Mouse (Mus musculus) embryonic facial prominence, embryonic 14.5 days (tissue): Measurements from ENCODE around the gene Gm36864. TPM values are rescaled to one million over a fixed set of nuclear protein-coding genes. Genes with fewer than 3 reads are reported as not detected.
"Not testable (repeated sequence)": the region's sequence is repeated elsewhere in the genome, so short reads cannot be mapped to it uniquely, and the experiment has no call there.

Experiments
- ATAC-seq: fragments of 200-750 bp; cut with Nextera tagmentation; 2 replicates; pipeline ENCODE4 v1.8.0; 2017; ENCODE audit warnings: low read depth, moderate number of reproducible peaks, moderate TSS enrichment
- DNase-seq: peaks from one replicate; pipeline ENCODE4 v3.0.0-alpha.2; 2015; ENCODE audit warnings: low spot score
- H3K27ac ChIP-seq: fragments of 300-500 bp; sonication (generic); replicated peaks from 2 replicates; pipeline ENCODE4 v1.5.1; 2014; ENCODE audit warnings: low read depth, mild to moderate bottlenecking, low read length, moderate library complexity
- H3K27me3 ChIP-seq: fragments of 300-500 bp; sonication (generic); replicated peaks from 2 replicates; pipeline ENCODE4 v1.6.1; 2014; ENCODE audit warnings: low read length; ENCODE audit not compliant: control insufficient read depth, insufficient read depth
- H3K36me3 ChIP-seq: fragments of 300-500 bp; sonication (generic); 2 replicates; pipeline ENCODE4 v1.6.1; 2014; ENCODE audit warnings: low read length, mixed read lengths; ENCODE audit not compliant: control insufficient read depth, insufficient read depth
- H3K4me1 ChIP-seq: fragments of 300-500 bp; sonication (generic); 2 replicates; pipeline ENCODE4 v1.6.1; 2014; ENCODE audit warnings: antibody characterized with exemption, low read length; ENCODE audit not compliant: control insufficient read depth, insufficient read depth
- H3K4me2 ChIP-seq: fragments of 300-500 bp; sonication (generic); 2 replicates; pipeline ENCODE4 v1.6.1; 2014; ENCODE audit warnings: low read depth, mild to moderate bottlenecking, low read length, moderate library complexity, mixed read lengths
- H3K4me3 ChIP-seq: fragments of 300-500 bp; sonication (generic); 2 replicates; pipeline ENCODE4 v1.5.1; 2014; ENCODE audit warnings: low read depth, mild to moderate bottlenecking, low read length
- H3K9ac ChIP-seq: fragments of 300-500 bp; sonication (generic); 2 replicates; pipeline ENCODE4 v1.6.1; 2014; ENCODE audit warnings: low read depth, mild to moderate bottlenecking, low read length, moderate library complexity, mixed read lengths
- H3K9me3 ChIP-seq: fragments of 300-500 bp; sonication (generic); 2 replicates; pipeline ENCODE4 v1.6.1; 2016; ENCODE audit warnings: low read length; ENCODE audit not compliant: control insufficient read depth
- WGBS: fragments of 180-500 bp; shearing (Covaris S2); extraction: QIAGEN DNeasy Blood & Tissue Kit; methylation state at CpG from one replicate; pipeline ENCODE4 v1.1.7; 2014; 5-methylcytosine and 5-hydroxymethylcytosine counted together
- polyA plus RNA-seq: library from polyadenylated mRNA; unstranded; fragments of >200 nt; fragmentation: Nextera tagmentation; extraction: Ambion mirVana; gene quantifications from 2 replicates; pipeline ENCODE4 v1.2.1, GENCODE M21; 2014

Gene Gm36864
- polyA plus RNA-seq, 1 experiment from 2014 or later = not detected

DNA sequence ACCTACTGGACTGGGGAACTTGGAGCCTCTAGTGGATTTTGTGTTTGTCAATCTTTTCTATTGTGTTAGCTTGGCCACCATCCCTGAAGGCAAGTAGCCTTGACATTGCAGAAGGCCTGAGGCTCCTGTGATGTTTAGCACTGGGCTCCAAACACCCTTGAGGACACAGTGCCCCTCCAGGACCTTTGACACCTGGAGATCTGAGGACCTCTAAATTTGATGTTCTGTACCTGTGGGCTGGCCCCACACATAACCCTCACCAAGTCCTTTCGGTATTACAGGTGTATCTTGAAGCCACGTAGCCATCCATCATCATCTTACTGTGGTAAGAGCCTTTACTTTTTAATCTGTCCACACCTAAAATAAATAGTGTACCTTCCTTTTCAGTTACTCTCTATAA lies 12.0 kb downstream of the Gm36864 start:
- no peak overlapping the region for H3K27ac ChIP-seq
- peaks cover 14% of the 10 kb centered on the region for H3K4me1 ChIP-seq
- no peak for ATAC-seq
- 82% methylated on average over 2 of the region's 2 CpGs for WGBS
- peaks cover 48% of the 10 kb centered on the region for H3K36me3 ChIP-seq
- peak overlapping the region; percentile 99 for H3K9ac ChIP-seq
- H3K4me2 ChIP-seq = peak overlapping the region; percentile 80
- H3K9me3 ChIP-seq = no peaks in the 10 kb centered on the region
- no peaks in the 10 kb centered on the region for H3K27me3 ChIP-seq
- DNase-seq = no peak
- peak overlapping the region; percentile 86 for H3K4me3 ChIP-seq

DNA sequence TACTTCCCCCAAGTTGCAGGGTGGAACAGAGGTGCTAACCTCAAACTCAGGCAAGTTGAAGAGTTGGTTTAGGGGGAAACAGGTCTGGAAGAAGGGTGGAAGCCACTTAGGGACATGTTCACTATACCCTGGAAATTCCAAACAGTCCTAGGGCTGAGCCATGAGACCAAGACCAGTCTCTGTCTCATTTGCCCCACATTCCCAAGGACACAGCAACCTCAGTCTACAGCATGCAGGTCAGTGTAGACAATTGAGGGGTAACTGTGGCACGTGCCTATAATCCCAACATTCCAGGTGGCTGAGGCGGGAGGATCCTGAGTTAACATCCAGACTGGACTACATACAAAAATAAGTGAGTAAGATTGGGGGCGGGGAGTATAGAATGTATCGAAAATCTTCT lies 13.3 kb downstream of the Gm36864 start:
- H3K9ac ChIP-seq = no peak overlapping the region
- H3K27ac ChIP-seq = no peak overlapping the region
- DNase-seq = no peak
- no peak overlapping the region for H3K4me2 ChIP-seq
- peaks cover 58% of the 10 kb centered on the region for H3K36me3 ChIP-seq
- peaks cover 14% of the 10 kb centered on the region for H3K4me1 ChIP-seq
- WGBS = 93% methylated on average over 4 of the region's 4 CpGs
- H3K27me3 ChIP-seq = no peaks in the 10 kb centered on the region
- ATAC-seq = no peak
- H3K9me3 ChIP-seq = no peaks in the 10 kb centered on the region
- no peak overlapping the region for H3K4me3 ChIP-seq

DNA sequence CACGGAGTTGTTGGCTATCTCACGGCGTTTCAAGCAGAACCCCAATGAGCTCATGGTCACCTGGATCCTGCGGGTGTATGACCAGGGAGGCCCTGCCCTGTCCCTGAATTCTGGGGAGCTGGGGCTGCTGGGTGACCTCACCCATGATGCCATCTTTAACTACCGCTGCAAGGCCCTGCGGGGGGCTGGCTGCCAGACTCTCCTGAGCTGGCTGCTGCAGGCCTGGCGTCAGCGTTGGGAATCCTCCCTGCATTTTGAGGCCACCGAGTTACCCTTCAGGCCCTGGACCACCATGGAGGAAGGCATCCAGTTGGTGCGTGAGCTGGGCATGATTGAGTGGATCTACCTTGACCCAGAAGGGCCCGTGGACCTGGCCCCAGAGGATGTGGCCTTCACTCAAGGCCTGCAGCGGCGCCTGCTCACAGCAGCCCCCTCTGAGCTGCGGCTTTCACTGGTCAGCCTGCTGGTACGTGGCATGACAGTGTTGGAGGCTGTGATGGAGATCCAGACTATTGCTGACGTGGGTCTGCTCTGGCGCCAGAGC lies 14.8 kb downstream of the Gm36864 start:
- not testable (repeated sequence) for DNase-seq, H3K4me3 ChIP-seq, H3K4me2 ChIP-seq, H3K9ac ChIP-seq, H3K27me3 ChIP-seq, H3K9me3 ChIP-seq, H3K4me1 ChIP-seq, H3K27ac ChIP-seq, ATAC-seq
- 88% methylated on average over 17 of the region's 17 CpGs for WGBS
- H3K36me3 ChIP-seq = peaks cover 63% of the 10 kb centered on the region

DNA sequence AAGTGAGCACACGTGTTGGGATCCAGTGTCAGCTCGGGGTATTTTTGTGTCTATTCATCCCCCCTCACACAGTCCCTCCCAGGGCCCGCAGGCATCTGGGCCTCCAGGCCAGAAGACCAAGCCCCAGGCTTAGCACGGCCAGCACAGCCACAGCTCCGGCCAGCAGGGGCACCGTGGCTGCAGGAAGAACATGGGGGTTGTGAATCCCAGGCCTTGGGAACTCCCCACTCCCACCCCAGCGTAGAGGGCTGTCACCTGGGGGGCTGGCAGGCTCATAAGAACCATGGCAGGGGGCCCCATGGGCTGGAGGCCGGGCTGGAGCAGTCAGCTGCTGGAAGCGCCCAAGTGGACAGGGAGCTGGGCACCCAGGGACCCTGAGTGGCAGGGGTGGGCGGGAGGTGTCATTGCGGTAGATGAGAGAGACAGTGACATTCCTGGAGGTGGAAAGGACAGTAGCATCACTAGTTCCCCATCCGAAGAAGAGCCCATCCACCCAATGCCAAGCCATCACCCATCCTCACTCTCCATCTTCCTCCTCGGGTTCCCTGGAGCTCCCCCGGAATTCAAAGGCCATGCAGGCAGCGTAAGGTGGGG lies 17.1 kb downstream of the Gm36864 start:
- Histone ChIP-seq H3K4me1 (peaks cover 3% of the 10 kb centered on the region; the same call in 1 of the 2 replicates), H3K9ac (no peak overlapping the region), H3K27ac (no peak overlapping the region), H3K4me2 (no peak overlapping the region), H3K4me3 (no peak overlapping the region), H3K36me3 (peaks cover 58% of the 10 kb centered on the region), H3K9me3 (no peaks in the 10 kb centered on the region), H3K27me3 (no peaks in the 10 kb centered on the region)
- DNase-seq (no peak), ATAC-seq (peak; percentile 19; the same call in 1 of the 2 replicates)
- 70% methylated on average over 15 of the region's 15 CpGs for WGBS

- H3K27me3 ChIP-seq = no peaks in the 10 kb centered on the region
- no peak overlapping the region for H3K4me3 ChIP-seq
- H3K27ac ChIP-seq = no peak overlapping the region
- DNase-seq (peak; percentile 29), ATAC-seq (no peak)
- peaks cover 41% of the 10 kb centered on the region for H3K36me3 ChIP-seq
- H3K4me2 ChIP-seq = no peak overlapping the region
- no peak overlapping the region for H3K9ac ChIP-seq
- no peaks in the 10 kb centered on the region for H3K4me1 ChIP-seq
- 73% methylated on average over 6 of the region's 6 CpGs for WGBS
- no peaks in the 10 kb centered on the region for H3K9me3 ChIP-seq
These were observed 19.0 kb downstream of the Gm36864 start for GRCm38 (mm10) chr7:44254930-44255329.

- DNase-seq = no peak
- Histone ChIP-seq H3K4me1 (no peaks in the 10 kb centered on the region), H3K9me3 (no peaks in the 10 kb centered on the region), H3K36me3 (peaks cover 22% of the 10 kb centered on the region; the same call in 1 of the 2 replicates), H3K27ac (no peak within 1 kb of the TSS), H3K4me2 (no peak within 1 kb of the TSS), H3K4me3 (no peak within 1 kb of the TSS), H3K27me3 (no peaks in the 10 kb centered on the region), H3K9ac (no peak within 1 kb of the TSS)
- 83% methylated on average over 4 of the region's 4 CpGs for WGBS
- no peak for ATAC-seq
These were observed 21.3 kb downstream of the Gm36864 start, which contains the start of gene Acp4 for GRCm38 (mm10) chr7:44257278-44257677. Acp4 (minus strand) TSS chr7:44257378.

- Histone ChIP-seq H3K4me3 (no peak overlapping the region), H3K4me2 (no peak overlapping the region), H3K9me3 (no peaks in the 10 kb centered on the region), H3K27ac (no peak overlapping the region), H3K36me3 (no peaks in the 10 kb centered on the region), H3K4me1 (no peaks in the 10 kb centered on the region), H3K9ac (no peak overlapping the region), H3K27me3 (peaks cover 12% of the 10 kb centered on the region; the same call in 1 of the 2 replicates)
- DNase-seq = no peak
- WGBS = 66% methylated on average over 6 of the region's 6 CpGs
- ATAC-seq = no peak
These were observed 24.4 kb downstream of the Gm36864 start for GRCm38 (mm10) chr7:44260410-44260809.

DNA sequence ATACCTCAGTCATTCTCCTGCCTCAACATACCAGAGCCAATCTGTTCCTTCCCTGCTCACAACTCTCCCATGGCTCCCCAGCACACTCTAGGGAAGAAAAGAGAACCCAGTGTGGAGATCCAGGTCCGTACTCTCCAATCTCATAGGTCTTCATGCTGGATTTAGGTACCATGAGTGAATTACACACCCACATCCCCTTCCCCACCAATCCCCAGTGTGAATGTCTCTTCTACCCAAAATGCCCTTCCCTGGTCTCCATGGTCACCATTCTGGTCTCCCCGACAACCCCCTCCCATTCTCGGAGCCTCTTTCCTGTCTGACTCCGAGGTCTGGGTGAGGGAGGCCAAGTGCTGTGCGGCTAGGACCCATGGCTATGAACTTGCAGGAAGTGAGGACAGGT lies 25.2 kb downstream of the Gm36864 start, which contains the start of gene Gm15517:
TSS of gene Gm15517 (plus strand) at position 301 of the 400 bp plus-strand sequence.
- Histone ChIP-seq H3K9ac (no peak within 1 kb of the TSS), H3K27ac (no peak within 1 kb of the TSS), H3K4me1 (no peaks in the 10 kb centered on the region), H3K36me3 (no peaks in the 10 kb centered on the region), H3K9me3 (no peaks in the 10 kb centered on the region), H3K27me3 (peaks cover 12% of the 10 kb centered on the region; the same call in 1 of the 2 replicates), H3K4me2 (no peak within 1 kb of the TSS), H3K4me3 (no peak within 1 kb of the TSS)
- ATAC-seq (0 out of 2 replicates have a peak, but pooled peaks have one; percentile 12), DNase-seq (no peak)
- WGBS = 52% methylated on average over 5 of the region's 5 CpGs
